Mouse (Mus musculus) CH12F3 (cell line): ENCODE data around the gene Rabl3.

Experiments
- in situ Hi-C: fragments of 300-500 bp; cut with MboI; formaldehyde crosslinking; loops from 2 replicates; pipeline ENCODE4 v1.14.3; 2020; ENCODE audit warnings: low sequenced_read_pairs

Rabl3 gene

DNA sequence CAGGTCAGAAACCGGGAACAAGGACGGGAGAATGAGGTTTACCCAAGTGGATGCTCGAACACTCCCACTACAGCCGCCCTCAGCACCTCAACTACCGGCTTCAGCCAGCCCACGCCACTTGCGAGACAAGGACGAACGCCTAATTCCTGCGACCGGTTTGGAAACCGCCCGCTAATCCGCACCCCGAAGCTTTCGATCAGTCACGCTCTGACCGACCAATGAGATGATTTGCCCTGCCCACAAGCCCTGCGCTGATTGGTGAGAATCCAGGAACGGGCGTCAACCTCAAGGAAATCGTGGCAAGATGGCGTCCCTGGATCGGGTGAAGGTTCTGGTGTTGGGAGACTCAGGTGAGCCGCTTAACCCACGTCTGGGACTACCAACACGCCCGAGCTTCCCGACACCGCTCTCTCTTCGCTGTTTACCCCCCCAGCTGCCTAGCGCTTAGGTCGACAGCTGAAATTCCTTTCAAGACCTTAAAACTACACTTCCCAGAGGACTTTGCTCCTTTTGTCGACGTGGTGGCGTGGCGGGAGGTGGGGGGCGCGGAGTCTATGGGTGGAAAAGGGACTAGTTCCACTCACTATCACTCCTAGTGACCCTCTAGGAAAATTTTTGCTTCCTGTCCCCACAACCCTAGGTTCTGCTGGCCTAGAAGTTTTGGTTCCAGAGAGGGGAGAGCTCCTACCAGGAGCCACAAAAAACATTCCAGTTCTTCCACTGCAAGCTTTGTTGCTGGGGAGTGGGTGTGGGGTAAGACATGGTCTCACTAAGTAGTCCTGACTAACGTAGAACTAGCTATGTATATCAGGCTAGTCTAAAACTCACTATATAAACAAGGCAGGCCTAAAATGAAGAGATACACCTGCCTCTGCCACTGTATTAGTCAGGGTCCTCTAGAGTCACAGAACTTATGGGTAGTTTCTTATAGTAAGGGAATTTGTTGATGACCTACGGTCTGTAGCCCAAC is at the start of gene Rabl3, which contains the start of gene Gtf2e1:
Rabl3 (plus strand) TSS at position 275 of the 970 bp plus-strand sequence.
Gtf2e1 (minus strand) TSS at position 179 of the 970 bp plus-strand sequence.
- in situ Hi-C loops = no loop called here

DNA sequence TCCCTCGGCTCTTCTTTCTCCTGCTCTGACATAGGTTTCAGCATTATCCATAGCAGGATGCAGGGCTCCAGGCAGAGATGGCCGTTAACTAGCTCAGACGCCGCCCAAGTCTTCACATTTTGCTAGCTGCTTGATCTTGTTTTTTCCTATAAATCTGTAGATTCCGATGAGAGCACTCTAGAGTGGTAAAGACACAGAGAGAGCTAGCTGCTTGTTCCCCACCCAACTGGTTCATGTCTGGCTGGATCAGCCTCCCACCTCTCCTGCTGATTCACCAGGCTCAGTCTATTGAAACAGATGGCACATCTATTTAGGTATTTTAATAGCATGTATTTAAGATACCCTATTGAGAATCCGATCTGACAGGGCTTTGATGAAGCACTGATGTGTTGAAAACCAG is 44.7 kb upstream of the Rabl3 start:
- in situ Hi-C loops = no loop called here

DNA sequence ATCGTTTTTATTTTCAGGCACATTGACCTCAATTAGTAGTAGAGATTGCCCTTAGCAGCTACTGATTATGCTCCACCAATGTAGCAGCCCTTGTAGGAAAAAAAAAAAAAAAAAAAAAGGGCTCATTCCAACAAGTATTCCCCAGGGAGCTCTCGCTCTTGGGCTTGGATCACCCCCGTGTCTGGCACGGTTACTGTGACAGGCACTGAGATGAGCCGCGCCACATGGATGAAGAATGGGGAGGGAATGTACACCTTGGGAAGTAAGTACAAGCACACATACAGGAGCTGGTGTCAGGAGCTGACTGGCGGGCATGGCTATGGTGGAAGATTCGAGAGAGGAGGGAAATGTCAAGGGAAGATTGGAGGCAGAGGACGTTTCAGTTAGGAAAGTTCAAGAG is 41.1 kb upstream of the Rabl3 start:
- in situ Hi-C loops = no loop called here

DNA sequence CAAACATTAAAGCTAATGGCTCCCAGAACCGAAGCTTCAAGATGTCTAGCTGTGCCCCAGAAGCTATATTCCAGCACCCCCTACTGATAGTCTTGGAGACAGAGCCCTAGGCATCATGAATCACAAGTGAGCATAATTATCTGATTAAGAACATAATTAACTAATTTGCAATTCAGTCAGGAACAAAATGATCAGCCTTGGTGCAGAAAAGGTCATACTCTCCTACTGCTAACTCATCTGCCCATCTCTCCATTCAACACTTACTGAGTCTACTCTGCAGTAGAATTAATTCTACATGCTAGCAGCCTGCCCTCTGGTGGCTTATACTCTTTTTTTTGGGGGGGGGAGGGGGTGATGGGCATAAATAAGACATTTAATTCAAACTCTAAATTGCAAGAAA is 35.2 kb upstream of the Rabl3 start:
- in situ Hi-C loops = no loop called here

DNA sequence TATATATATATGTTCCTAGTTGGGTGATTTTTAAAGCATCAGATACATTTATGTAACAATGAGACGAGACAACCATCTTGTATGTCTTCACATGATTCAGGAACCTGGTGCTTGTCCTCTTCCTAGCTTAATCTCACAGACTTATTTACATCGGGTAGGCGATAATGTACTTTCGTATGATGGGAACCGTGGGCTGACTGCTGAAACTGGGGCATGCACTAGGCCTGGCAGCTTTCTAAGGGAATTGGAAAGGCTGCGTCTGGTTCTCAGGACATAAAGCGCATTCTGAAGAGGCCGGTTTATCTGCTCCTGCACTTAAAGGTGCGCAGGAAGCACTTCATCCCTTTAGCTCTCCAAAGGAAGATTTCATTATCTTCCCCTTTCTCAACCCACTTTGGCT is 32.9 kb upstream of the Rabl3 start:
- in situ Hi-C loops = no loop called here

DNA sequence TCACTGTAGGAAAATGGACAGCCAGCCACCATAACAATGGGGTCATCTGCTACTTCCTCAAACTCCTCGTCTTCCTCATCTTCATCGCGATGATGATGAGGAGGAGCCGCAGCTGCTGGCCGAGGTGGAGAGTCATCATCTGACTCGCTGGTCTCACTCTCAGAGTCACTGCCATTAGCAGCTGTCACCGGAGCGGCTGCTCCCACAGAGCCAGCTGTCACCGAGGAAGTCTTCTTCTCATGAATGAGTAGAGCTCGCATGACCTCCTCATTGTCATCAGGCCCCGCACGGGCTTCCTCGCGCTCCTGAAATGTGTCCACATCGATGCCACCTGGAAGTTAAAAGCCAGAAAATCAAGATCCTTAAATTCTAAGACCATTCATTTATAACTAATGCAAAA is 28.2 kb upstream of the Rabl3 start:
- in situ Hi-C loops = no loop called here

DNA sequence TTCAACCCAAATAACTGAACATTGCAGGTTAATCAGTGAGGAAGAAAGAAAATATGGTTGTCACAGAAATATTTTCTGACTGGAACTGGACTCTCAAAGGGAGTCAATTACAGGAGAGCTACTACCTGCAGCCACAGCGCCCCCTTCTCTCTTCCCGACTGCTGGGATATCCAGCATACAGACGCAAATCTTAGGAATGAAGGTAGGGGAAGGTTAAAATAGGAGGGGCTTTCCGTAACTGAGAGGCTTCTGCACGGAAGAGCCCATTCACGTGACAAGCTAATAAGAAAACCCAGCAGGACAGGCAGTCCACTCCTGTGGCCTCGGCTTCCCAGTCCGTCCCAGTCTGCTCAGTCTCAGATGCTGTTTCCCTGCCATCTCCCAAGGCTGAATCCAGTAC is 25.0 kb upstream of the Rabl3 start:
- in situ Hi-C loops = no loop called here

DNA sequence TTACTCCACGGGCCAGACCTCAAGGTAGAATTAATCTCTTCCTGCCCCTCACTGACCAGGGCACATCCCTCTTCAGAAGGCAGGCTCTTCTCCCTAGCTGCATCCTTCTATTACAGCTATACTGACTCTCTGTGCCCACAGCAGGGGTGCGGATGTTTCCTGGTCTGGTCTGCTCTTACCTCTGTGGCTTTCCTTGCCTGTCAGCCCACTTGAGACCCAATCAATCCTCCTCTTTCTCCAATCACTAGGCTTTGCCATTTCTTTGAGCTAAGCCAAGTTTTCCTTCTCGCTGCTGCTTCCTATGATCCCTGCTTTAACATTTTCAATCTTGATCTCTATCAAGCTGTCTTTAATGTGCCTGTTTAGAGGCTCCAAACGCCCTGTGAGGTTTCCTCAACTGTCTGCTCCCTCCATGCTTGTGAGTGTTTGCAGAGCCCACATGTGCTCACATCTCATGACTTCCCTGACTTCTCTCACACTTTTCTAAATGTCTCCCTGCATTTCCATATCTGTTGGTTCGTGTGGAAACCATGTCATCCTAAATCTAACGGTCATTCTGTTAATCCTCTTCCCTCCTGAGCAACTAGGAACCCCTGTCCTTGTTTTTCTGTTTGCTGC is 23.2 kb upstream of the Rabl3 start:
- in situ Hi-C loops = no loop called here

DNA sequence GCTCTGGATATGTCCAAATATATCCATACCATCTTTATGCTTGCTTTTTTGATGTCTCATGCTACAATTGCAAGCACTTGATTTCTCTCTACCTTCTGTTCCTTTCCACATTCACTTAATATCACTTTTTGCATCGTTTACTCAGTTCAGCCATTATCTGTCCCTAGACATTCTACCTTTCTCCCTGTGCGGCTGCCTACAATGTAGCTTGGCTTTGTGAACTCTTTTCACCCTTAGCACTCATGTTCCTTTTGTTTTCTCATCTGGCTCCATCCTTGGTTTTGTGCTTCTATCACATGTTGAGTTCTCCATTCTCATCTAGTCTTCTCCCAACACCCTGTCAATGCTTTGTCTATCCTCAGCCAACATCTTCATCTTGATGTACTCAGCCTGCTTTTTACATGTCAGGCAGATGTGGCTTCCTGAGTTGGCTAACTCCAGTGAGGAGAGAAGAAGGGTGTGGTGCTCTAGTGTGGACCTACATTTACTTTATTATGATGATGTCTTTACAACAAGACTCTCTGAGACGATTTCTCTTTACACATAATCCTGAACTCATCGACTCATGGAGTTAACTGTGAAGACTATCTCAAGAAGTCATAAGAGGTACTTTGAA is 22.0 kb upstream of the Rabl3 start:
- in situ Hi-C loops = no loop called here

DNA sequence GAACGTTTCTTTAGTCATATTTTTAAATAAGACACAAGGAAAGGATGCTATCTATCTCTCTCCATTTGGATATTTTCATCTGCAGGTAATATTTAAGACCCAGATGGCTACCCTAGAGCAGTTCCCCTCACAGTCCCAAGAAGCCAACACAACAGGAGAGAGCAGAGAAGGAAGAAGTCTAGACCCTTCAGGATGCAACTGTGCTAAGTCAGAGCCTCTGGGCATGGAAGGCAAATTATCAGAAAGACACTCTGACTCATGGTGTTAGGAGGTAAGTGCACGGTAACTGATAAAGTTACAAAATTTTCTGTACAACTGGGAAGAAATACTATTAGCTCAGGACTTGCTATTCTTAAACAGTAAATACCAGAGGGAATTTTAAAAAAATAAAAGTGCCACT is 21.0 kb upstream of the Rabl3 start:
- in situ Hi-C loops = no loop called here

DNA sequence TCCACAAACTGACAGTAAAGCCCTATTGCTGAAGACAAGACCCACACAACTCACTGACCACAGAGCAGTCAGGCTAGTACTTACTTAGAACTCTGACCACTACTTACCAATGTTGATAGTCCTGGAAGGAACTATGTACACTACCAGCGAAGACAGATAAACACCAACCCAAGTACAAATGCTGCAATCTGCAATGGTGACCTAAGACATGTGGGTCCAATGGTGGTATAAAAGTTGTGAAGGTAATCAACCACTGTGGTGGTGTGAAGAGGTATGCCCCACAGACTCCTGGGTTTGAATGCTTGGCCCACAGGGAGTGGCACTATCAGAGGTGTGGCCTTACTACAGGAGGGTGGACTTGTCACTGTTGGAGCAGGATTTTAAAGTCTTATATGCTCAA is 20.0 kb upstream of the Rabl3 start:
- in situ Hi-C loops = no loop called here

DNA sequence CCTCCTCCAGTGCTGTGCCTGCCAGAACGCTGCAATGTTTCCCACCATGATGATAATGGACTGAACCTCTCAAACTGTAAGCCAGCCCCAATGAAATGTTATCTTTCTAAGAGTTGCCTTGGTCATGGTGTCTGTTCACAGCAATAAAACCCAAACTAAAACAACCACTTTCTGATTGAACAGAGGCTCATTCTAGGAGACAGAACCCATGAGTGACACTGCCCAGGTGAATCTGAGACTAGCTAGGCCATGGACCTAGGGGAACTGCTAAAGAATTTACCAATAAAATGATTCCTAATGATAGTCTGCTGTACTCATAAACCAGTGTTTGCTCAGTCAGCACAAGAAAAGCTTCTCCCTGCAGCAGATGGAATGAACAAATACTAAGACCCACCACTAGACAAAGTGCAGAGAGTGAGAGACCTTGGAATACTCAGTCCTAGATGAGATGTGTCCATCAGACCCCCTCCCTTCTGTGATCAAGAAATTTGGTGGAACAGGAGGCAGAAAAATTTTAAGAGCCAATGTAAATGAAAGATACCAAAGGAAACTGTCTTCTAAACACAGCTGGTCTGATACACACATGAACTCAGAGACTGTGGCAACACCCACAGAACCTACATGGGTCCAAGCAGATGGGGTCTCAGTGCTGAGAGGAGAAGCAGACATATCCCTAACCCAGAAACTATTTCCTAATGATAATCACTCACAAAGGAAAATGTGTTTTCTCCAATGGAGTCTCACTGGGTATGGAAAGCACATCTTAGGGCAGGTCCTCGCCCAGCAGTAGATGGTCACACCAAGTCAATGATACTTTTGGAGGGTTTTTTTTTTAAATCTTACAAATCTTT is 19.3 kb upstream of the Rabl3 start:
- in situ Hi-C loops = no loop called here

DNA sequence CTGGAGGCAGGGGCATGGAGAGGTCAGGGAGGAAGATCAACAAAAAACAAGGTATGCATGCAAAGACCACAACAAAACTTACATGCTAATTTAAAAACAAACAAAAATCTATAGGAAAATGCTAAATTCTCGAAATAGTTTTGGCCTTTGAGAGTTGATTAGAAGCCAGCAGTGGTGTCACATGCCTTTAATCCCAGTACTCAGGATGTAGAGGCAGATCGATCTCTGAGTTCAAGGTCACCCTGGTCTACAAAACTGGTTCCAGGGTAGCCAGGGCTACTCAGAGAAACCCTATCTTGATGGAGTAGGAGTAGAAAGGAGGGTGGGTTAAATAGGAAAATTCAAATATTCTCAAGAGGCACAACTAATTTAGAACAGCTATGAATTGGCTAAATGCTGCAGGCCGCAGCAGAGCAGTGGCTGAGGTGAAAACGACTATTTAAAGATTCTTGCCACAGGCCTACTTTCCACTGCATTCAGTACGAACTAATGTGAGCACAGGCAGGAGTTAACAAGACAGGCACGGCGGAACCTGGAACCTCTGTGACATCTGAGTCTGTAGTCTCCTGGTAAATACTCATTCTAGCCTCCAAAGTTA is 17.5 kb upstream of the Rabl3 start:
- in situ Hi-C loops = no loop called here

DNA sequence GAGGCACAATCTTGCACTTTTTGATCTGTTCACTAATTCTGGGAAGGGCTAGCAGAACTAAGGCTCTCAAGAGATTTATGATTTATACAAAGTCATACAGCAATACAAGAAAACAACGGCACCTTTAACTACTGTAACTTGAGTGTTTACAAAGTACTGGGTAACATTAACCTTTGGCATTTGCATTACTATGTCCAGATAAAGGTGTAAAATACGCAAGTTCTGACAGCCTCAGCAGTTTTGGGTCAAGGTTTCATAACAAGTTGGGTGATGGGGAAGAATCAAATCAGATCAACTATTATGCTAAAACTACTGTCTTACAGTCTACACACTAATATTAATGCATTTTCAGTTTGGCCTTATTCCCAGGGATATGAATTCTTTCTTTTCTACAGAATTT is 14.6 kb upstream of the Rabl3 start:
- in situ Hi-C loops = no loop called here

DNA sequence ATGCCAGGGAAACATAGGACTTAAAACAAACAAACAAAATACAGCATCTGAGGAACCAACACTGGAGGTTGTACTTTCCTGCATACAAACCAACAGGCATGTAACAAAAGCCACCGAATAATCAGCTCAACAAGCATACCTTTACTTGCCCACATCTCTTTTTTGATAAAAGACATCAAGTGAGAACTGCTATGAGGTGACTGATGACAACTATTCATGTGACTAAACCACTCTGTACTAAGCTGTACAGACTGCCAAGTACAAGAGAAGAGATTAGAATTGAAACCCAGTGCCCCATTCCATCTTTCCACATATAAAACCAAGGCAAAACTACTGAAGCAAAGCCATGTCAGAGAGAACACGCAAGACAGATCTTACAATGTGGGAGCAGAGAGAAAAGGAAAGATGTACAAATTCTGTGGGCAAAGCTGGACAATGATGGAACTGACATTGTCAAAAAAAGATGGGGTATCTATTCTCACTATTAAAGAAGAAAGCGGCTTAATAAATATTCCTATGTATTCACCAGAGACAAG is 12.9 kb upstream of the Rabl3 start:
- in situ Hi-C loops = no loop called here

DNA sequence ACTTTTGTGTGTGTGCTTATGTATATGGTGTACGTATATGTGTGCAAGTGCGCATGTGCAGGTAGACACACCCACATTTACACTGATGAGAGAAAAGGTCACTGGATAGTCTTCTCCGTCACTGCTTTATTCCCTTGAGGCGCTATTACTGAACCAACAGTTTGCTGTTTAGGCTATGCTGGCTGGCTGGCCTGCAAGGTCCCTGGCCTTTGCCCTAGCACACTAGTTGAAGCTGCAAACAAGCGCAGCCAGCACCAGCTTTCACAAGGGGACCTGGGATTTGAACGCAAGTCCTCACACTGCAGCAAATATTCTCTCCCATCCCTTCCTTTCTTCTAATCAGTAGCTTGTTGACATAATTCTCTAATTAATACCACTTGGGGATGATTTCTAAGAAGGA is 9.5 kb upstream of the Rabl3 start:
- in situ Hi-C loops = no loop called here

DNA sequence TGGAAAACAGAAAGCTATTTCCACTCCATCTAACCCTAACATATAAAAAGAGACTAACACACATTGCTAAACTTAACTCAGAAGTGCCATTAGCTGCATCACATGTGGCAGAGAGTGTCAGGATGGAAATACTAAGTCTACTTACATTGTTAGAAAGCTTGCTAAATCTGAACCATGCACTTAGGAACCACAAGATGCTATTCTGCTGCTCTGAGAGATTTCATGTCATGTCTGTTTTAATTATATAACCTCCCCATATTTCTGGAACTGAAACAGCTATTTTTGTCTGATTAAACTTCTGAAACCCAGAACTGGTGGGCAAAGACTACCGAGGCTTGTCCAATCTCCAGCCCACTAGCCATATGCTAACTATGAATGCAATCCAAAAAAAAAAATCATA is 7.6 kb upstream of the Rabl3 start:
- in situ Hi-C loops = no loop called here

DNA sequence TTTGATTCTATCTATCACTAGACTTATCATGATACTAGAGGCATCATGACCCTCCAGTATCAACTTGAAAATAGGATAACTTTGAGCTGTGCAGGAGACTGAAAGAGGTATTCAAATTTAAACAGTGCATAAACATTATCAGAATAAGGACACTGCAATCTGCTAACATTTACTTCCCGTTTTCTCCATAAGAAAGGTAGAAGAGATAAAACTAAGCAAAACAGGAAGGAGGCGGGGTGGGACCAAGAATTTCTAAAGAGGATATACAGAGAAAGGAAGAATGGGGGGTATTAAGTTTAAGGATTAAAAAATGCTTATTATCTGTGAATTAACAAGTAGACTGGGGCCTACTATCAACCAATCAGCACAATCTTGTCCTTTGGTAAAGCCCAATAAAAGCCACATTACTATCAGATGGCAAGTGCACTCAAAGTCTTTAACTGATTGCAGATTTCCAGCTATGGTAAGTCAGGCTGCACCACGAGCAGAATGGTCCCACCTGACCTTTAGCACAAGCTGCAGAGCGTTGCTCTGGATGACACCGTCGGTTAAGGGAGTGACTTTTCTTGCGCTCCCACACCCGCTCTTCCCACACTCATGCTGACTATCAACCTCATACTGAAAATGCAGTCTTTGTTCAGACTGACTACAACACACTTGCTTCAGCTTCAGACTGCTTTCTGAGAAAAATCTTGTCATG is 6.2 kb upstream of the Rabl3 start:
- in situ Hi-C loops = no loop called here

DNA sequence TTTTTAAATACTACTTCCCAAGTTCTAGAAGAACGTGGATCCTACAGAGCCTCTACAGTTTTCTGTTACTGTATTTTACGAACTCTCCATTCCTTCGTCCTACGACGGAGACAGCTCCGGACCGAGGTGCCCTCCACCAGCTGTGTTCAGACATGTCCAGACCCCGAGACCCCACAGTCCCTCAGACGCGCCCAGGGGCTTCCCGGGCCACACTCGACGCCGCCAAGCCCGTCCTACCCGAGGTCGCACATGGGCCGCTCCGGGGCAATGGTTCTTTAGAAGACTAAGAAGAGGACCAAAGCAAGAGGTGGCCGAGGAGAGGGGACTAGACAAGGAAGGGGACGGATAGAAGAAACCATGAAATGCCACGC is 460 bp upstream of the Rabl3 start:
- in situ Hi-C loops = no loop called here

DNA sequence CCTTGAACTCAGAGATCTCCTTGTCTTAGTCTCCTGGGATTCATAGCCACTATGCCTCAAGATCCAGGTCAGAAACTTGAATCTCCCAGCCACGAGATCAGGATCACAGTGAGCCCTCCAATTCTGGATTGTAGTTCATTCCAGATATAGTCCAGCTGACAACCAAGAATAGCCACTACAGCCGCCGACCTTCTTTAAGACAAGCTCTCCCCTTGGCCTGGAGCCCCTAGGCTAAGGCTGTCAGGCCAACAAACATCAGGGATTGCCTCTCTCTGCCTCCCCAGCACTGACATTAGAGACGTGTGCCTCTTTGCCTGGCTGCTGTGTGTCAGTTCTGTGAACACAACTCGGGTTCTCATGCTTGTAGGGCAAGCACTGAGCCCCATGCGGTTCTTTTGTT is 1.1 kb downstream of the Rabl3 start:
- in situ Hi-C loops = no loop called here
